Mouse (Mus musculus): ENCODE measurements around the gene Leng8. TPM values are rescaled to one million over a fixed set of nuclear protein-coding genes. Genes with fewer than 3 reads are reported as not detected.
A peak's percentile ranks its signal among the peaks of the same experiment; 100 is the strongest.

Leng8 gene
- 52.5 and 59.0 TPM in 2 replicates for polyA plus RNA-seq (2015; fragmentation: Nextera tagmentation; extraction: Ambion mirVana)

DNA sequence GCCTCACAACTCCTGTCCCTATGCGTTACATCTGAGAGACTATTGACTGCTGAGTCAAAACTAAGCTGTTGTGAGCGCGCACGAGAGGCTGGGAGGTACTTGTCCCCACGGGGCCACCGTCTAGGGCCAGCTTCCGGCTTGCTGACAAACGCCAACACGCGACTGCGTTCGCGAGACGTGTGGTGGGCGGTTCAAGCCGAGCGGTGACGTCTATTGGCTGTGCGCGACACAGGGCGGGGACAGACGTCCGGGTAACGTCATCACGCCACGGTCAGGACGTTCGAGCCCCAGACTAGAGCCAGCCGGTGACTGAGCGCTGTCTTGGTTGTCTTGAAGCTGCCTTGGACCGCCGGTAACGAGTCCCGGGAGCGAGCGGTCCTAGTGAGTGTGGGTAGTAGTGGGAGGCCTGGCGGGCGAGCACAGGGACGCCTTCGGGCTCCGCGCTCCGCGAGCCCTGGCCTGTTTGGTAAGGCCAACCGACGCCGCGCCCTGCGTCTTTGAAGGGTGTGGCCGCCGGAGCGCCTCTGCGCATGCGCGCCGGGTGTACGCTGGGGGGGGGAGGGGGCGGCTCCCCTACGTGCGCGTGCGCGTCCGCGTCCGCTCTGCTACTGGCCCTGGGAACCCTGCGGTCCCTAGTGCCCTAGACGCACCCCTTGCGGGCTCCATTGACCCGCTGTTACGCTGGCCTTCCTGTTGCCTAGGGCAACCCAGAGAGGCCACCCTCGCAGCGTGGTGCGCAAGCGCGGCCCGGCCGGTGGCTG lies at the start of gene Leng8:
Gene Leng8 (plus strand): TSS at position 269 of the 761 bp plus-strand sequence.
- H3K27me3 ChIP-seq: no peaks in the 10 kb centered on the region
- peak within 1 kb of the TSS; percentile 93 for H3K27ac ChIP-seq
- H3K9ac ChIP-seq: peak within 1 kb of the TSS; percentile 76
- H3K4me1 ChIP-seq: peaks cover 18% of the 10 kb centered on the region
- no peaks in the 10 kb centered on the region for H3K9me3 ChIP-seq
- H3K4me2 ChIP-seq: peak within 1 kb of the TSS; percentile 85
- peaks cover 36% of the 10 kb centered on the region for H3K36me3 ChIP-seq
- H3K4me3 ChIP-seq: peak within 1 kb of the TSS; percentile 92
- WGBS: under 1% methylated on average over 64 of the region's 78 CpGs
- peak; percentile 99 for ATAC-seq (ENCODE audit: borderline replicate concordance, extremely low read depth, low FRiP score, low TSS enrichment)

DNA sequence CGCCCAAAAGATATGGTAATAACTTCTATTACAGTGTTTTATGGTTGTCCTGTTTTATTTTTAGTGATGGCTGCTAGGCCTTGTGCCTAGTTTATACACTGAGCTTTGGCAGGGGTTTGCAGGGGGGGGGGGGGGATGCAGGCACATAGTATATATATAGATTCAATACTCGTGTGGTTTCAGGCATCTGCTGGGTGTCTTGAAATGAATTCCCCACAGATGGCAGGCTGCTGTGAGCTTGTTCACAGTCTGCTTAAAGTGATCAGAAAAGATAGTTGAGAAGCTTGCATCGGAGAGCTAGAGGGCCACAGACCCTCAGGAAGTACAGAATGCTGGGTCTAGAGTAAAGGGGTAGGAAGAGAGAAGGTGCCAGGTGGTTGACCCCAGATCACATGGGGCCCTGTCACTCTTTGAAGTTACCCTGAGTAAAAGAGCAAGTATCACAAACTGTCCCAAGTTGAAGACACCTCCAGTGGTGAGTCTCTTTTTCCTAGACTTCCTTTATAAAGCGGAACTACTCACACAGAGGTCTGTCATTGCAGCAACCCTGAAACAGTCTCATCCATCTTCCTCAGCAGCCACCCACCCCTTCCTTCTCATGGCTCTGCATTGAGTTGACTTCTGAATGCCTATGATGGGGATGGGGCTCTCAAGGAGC lies 49.5 kb upstream of the Leng8 start:
- H3K27ac ChIP-seq: no peak overlapping the region
- WGBS: 70% methylated on average over 4 of the region's 4 CpGs

DNA sequence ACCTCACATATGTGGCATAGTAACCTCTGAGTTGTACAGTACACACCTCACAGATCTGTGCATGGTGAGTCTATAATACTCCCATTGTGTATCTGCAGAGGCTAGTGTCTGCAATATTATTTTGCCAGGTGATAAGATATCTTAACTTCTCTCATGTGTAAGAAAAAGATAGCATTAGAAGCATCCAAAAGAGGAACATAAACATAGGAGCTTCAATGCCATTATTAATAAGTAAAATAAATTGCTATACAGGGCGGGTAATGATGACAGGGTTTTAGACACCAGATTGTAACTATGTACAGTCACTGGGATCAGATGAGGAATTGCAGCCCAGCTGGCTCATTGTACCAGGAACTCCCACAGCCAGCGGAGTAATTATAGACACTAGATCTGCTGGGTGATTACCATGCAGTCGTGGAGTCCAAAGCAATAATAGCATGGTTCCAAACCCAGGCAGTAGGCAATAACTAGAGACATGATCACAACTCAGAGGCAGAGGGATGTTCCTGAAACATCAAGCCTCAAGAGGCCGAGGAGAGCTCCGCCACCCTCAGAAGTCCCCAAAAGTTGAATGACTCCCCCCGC lies 48.9 kb upstream of the Leng8 start:
- Histone ChIP-seq H3K27me3 (no peaks in the 10 kb centered on the region), H3K36me3 (no peaks in the 10 kb centered on the region), H3K4me2 (no peak overlapping the region), H3K4me3 (no peak overlapping the region), H3K9me3 (no peaks in the 10 kb centered on the region), H3K27ac (no peak overlapping the region), H3K9ac (no peak overlapping the region), H3K4me1 (no peaks in the 10 kb centered on the region)
- ATAC-seq (ENCODE audit: borderline replicate concordance, extremely low read depth, low FRiP score, low TSS enrichment): no peak
- 83% methylated on average over 6 of the region's 6 CpGs for WGBS

More for the DNA sequence above, 49.5 kb upstream of the Leng8 start:
- Histone ChIP-seq H3K27me3 (no peaks in the 10 kb centered on the region), H3K4me1 (no peaks in the 10 kb centered on the region), H3K36me3 (no peaks in the 10 kb centered on the region), H3K9ac (no peak overlapping the region), H3K4me2 (no peak overlapping the region), H3K4me3 (no peak overlapping the region), H3K9me3 (no peaks in the 10 kb centered on the region)
- ATAC-seq (ENCODE audit: borderline replicate concordance, extremely low read depth, low FRiP score, low TSS enrichment): no peak

DNA sequence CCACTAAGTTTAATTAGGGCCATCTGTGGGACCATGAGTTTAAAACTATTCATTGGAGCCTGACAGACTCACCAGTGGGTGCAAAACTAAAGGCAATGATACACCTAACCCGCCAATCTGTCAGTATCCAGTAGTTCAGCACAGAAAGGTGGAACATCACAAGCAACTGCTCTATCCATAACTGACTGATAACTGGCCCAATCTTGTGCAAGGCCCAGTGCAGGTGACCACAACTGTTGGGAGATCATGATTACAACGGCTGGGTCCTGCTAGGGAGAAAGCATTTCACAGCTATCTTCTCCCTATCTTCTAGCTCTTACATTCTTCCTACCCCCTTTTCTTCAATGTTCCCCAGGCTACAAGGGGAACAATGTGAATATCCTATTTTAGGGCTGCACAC lies 48.2 kb upstream of the Leng8 start:
- Histone ChIP-seq H3K27me3 (no peaks in the 10 kb centered on the region), H3K4me3 (no peak overlapping the region), H3K36me3 (no peaks in the 10 kb centered on the region), H3K4me1 (no peaks in the 10 kb centered on the region), H3K27ac (no peak overlapping the region), H3K9me3 (no peaks in the 10 kb centered on the region), H3K9ac (no peak overlapping the region), H3K4me2 (no peak overlapping the region)
- WGBS: 81% methylated on average over 2 of the region's 2 CpGs
- no peak for ATAC-seq (ENCODE audit: borderline replicate concordance, extremely low read depth, low FRiP score, low TSS enrichment)

- Histone ChIP-seq H3K27me3 (no peaks in the 10 kb centered on the region), H3K27ac (no peak overlapping the region), H3K9me3 (no peaks in the 10 kb centered on the region), H3K36me3 (no peaks in the 10 kb centered on the region), H3K9ac (no peak overlapping the region), H3K4me1 (no peaks in the 10 kb centered on the region), H3K4me3 (no peak overlapping the region), H3K4me2 (no peak overlapping the region)
- WGBS: 49% methylated on average over 8 of the region's 8 CpGs
- no peak for ATAC-seq (ENCODE audit: borderline replicate concordance, extremely low read depth, low FRiP score, low TSS enrichment)
These were observed 45.7 kb upstream of the Leng8 start for GRCm38 (mm10) chr7:4091170-4091569.

- H3K4me3 ChIP-seq: no peak overlapping the region
- no peaks in the 10 kb centered on the region for H3K27me3 ChIP-seq
- no peak for ATAC-seq (ENCODE audit: borderline replicate concordance, extremely low read depth, low FRiP score, low TSS enrichment)
- H3K36me3 ChIP-seq: no peaks in the 10 kb centered on the region
- no peak overlapping the region for H3K9ac ChIP-seq
- H3K9me3 ChIP-seq: no peaks in the 10 kb centered on the region
- no peaks in the 10 kb centered on the region for H3K4me1 ChIP-seq
- 66% methylated on average over 2 of the region's 2 CpGs for WGBS
- H3K4me2 ChIP-seq: no peak overlapping the region
- no peak overlapping the region for H3K27ac ChIP-seq
These were observed 38.5 kb upstream of the Leng8 start for GRCm38 (mm10) chr7:4098301-4098700.

DNA sequence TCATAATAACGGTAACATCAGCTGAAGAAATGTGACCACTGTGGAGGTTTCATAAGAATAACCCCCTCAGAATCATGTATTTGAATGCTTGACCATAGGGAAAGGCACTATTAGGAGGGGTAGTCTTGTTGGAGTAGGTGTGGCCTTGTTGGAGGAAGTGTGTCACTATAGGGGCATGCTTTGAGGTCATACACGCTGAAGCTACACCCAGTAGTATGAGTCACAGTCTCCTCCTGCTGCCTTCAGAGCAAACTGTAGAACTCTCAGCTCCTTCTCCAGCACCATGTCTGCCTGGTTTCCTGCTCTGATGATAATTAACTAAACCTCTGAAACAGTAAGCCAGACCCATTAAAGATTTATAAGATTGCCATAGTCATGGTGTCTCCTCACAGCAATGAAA lies 38.0 kb upstream of the Leng8 start:
- Histone ChIP-seq H3K9ac (no peak overlapping the region), H3K4me1 (no peaks in the 10 kb centered on the region), H3K4me2 (no peak overlapping the region), H3K27me3 (no peaks in the 10 kb centered on the region), H3K27ac (no peak overlapping the region), H3K4me3 (no peak overlapping the region), H3K9me3 (no peaks in the 10 kb centered on the region), H3K36me3 (no peaks in the 10 kb centered on the region)
- WGBS: 47% methylated on average over 2 of the region's 2 CpGs
- ATAC-seq (ENCODE audit: borderline replicate concordance, extremely low read depth, low FRiP score, low TSS enrichment): no peak

GRCm38 (mm10) chr7:4101144-4101543 lies 35.7 kb upstream of the Leng8 start:
- Histone ChIP-seq H3K27me3 (no peaks in the 10 kb centered on the region), H3K4me2 (no peak overlapping the region), H3K36me3 (no peaks in the 10 kb centered on the region), H3K4me3 (no peak overlapping the region), H3K9me3 (no peaks in the 10 kb centered on the region), H3K27ac (no peak overlapping the region), H3K9ac (no peak overlapping the region), H3K4me1 (no peaks in the 10 kb centered on the region)
- ATAC-seq (ENCODE audit: borderline replicate concordance, extremely low read depth, low FRiP score, low TSS enrichment): no peak
- WGBS: 76% methylated on average over 5 of the region's 5 CpGs

DNA sequence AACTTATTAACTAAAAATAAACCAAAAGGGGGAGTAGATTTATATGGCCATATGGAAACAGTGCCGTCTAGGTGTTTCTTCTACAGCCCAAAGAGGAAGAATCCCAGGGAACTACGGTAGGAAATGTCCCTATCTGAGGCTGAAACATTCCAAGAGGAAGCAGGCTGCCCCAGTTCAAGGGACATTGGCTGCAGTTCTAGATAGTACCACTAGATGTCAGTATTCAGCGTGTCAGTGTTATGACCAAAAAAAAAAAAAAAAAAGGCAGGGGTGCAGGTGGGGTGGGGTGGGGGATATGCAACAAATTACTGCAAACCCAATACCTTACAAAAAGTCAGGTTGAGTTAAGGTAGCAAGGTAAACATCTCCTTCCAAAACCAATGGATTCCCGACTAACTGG lies 33.4 kb upstream of the Leng8 start:
- no peak overlapping the region for H3K4me3 ChIP-seq
- 9% methylated on average over 4 of the region's 4 CpGs for WGBS
- no peak overlapping the region for H3K4me2 ChIP-seq
- H3K36me3 ChIP-seq: no peaks in the 10 kb centered on the region
- H3K4me1 ChIP-seq: no peaks in the 10 kb centered on the region
- no peaks in the 10 kb centered on the region for H3K27me3 ChIP-seq
- no peaks in the 10 kb centered on the region for H3K9me3 ChIP-seq
- H3K27ac ChIP-seq: no peak overlapping the region
- ATAC-seq (ENCODE audit: borderline replicate concordance, extremely low read depth, low FRiP score, low TSS enrichment): no peak
- H3K9ac ChIP-seq: no peak overlapping the region

- WGBS: 36% methylated on average over 3 of the region's 3 CpGs
- Histone ChIP-seq H3K4me3 (no peak overlapping the region), H3K27ac (no peak overlapping the region), H3K4me2 (no peak overlapping the region), H3K36me3 (no peaks in the 10 kb centered on the region), H3K27me3 (no peaks in the 10 kb centered on the region), H3K4me1 (no peaks in the 10 kb centered on the region), H3K9me3 (no peaks in the 10 kb centered on the region), H3K9ac (no peak overlapping the region)
- no peak for ATAC-seq (ENCODE audit: borderline replicate concordance, extremely low read depth, low FRiP score, low TSS enrichment)
These were observed 25.1 kb upstream of the Leng8 start for GRCm38 (mm10) chr7:4111766-4112165.

DNA sequence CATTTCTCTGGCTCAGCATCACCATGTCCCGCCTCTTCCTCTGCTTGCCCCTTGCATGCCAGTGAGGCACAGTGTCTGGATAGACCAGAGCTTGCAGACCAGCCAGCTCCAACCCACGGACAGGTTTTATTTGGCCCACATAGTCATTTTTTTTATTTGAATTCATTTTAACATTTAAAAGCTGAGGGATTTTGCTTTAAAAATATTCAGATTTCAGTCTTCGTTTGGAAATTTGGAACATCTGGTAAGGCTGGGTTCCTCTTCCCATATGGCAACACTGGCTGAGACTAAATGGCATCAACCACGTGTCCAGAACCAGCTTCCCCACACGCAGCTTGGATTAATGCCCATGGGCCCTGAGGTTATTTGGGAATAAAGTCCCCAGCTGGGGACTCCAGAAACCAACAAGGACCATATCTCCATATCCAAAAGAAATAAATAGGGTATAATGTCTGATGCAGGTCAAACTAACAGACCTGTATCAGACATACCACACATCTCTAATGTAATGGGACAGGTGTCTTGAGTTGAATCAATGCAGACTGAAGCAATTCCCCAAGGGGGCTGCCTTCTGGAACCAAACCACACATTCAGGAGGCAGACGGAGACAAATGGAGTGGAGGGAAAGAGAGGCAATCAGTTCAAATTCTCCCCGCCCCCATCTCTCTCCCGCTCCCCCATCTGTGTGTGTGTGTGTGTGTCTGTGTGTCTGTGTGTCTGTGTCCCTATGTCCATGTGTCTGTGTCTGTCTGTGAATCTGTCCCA lies 19.6 kb upstream of the Leng8 start:
- Histone ChIP-seq H3K9ac (no peak overlapping the region), H3K4me1 (peaks cover 5% of the 10 kb centered on the region; the same call in 1 of the 2 replicates), H3K4me3 (no peak overlapping the region), H3K27ac (no peak overlapping the region), H3K27me3 (peaks cover 32% of the 10 kb centered on the region), H3K9me3 (no peaks in the 10 kb centered on the region), H3K4me2 (no peak overlapping the region), H3K36me3 (no peaks in the 10 kb centered on the region)
- ATAC-seq (ENCODE audit: borderline replicate concordance, extremely low read depth, low FRiP score, low TSS enrichment): no peak
- WGBS: 69% methylated on average over 8 of the region's 8 CpGs
